Mouse (Mus musculus) kidney, adult 9 months (tissue): ENCODE measurements at regions not wholly inside any gene's neighbourhood (a gene's known extent, or its start where the extent isn't known, plus 50 kb on each side); places are given as distances from the start of the nearest gene placed in this dataset.

Source experiments
- DNase-seq: peaks from one replicate; pipeline ENCODE4 v3.0.0; 2022

- DNase-seq = no peak
Measured at GRCm38 (mm10) chr10:29595455-29595854, 59.8 kb upstream of the Rspo3 start.

GRCm38 (mm10) chr10:29594969-29595368 lies 59.3 kb upstream of the Rspo3 start:
- no peak for DNase-seq

DNA sequence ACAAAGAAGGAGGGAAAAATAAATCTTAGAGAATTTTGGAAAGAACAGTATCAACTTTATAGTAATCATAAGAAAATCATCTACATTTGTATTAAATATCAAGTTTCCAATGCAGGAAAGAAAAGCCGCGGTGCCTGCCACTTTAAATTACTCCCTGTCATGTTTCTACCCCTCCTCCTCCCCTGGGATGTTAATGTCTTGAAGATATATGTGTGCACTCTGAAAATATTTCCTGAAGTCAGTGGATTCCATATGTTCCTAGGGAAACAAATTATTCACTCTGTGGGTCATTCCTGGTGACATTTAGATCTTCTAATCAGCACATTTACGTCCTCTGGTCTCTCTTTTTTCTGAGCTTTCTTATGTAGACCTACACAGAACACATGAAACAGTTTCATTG lies 57.2 kb upstream of the Rspo3 start:
- no peak for DNase-seq

DNA sequence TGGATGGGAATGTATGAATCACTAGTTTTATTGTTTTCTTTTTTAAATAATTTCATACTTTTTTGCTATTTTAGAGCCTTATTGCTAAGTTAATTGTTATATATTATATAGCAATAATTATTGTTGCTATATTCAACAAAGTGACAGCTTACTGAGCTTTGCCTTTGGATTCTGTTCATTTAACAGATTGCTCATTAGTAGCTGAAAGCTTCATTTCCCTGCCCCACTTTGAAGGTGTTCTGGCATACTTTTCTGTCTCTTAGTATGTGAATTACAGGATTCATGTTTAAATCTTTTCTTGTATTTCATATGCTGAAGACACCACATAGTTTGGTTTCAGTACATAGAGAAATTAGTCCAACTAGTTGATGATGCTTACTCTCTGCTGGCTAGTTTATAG lies 54.5 kb upstream of the Rspo3 start:
- DNase-seq = no peak

DNA sequence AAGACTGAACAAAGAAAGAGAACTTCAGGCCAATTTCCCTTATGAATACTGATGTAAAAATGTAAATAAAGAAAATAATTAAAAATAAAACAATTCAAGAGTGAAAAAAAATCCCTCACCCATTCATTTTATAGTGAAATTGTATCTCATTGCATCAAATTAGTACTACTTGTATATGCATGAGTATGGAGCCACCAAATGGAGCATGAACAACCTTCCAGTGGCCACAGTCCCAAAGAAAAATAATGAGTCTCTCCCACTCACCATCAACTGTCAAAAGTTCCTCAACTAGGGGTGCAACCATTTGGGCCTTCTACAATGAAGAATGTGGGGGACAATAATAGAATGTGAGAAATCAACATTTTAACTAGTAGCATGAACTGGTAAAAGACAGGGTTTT lies 54.1 kb upstream of the Rspo3 start:
- DNase-seq = no peak
